Mouse (Mus musculus) frontal cortex, postnatal 14 days (tissue): Measurements from ENCODE around the gene Fanci.

Experiments
- DNase-seq, 2 experiments: peaks; one replicate each; pipeline ENCODE4 v3.0.0; 2022; ENCODE audit warnings: low spot score in 2 of 2

The Fanci gene

GRCm38 (mm10) chr7:79387991-79388390 is 3.7 kb upstream of the Fanci start:
- no peak for DNase-seq

- no peak for DNase-seq
Observed at GRCm38 (mm10) chr7:79388671-79389206, 3.0 kb upstream of the Fanci start.

- DNase-seq = no peak
Observed at GRCm38 (mm10) chr7:79390141-79390708, 1.5 kb upstream of the Fanci start.

GRCm38 (mm10) chr7:79391471-79391870 is 258 bp upstream of the Fanci start:
- DNase-seq = no peak

GRCm38 (mm10) chr7:79392860-79393513 is 1.3 kb downstream of the Fanci start:
- no peak for DNase-seq

GRCm38 (mm10) chr7:79393924-79394323 is 2.2 kb downstream of the Fanci start:
- no peak for DNase-seq

- no peak for DNase-seq
Observed at GRCm38 (mm10) chr7:79394666-79395065, 2.9 kb downstream of the Fanci start.

GRCm38 (mm10) chr7:79395186-79395585 is 3.5 kb downstream of the Fanci start:
- DNase-seq = no peak

GRCm38 (mm10) chr7:79397446-79397963 is 5.8 kb downstream of the Fanci start:
- no peak for DNase-seq

- DNase-seq = no peak
Observed at GRCm38 (mm10) chr7:79398426-79398825, 6.7 kb downstream of the Fanci start.

GRCm38 (mm10) chr7:79398971-79399370 is 7.2 kb downstream of the Fanci start:
- no peak for DNase-seq

- DNase-seq = no peak
Observed at GRCm38 (mm10) chr7:79400296-79400695, 8.6 kb downstream of the Fanci start.

- no peak for DNase-seq
Observed at GRCm38 (mm10) chr7:79414449-79415375, 23.0 kb downstream of the Fanci start.

GRCm38 (mm10) chr7:79419950-79420349 is 28.2 kb downstream of the Fanci start:
- no peak for DNase-seq

- DNase-seq = no peak
Observed at GRCm38 (mm10) chr7:79422876-79423275, 31.1 kb downstream of the Fanci start.

- no peak for DNase-seq
Observed at GRCm38 (mm10) chr7:79425804-79426203, 34.1 kb downstream of the Fanci start.

- no peak for DNase-seq
Observed at GRCm38 (mm10) chr7:79428243-79428642, 36.5 kb downstream of the Fanci start.

GRCm38 (mm10) chr7:79440035-79440434 is 48.3 kb downstream of the Fanci start:
- DNase-seq = no peak

- DNase-seq = no peak
Observed at GRCm38 (mm10) chr7:79447048-79447447, 55.3 kb downstream of the Fanci start.

- no peak for DNase-seq
Observed at GRCm38 (mm10) chr7:79447486-79447885, 55.8 kb downstream of the Fanci start.

GRCm38 (mm10) chr7:79461721-79462120 is 70.0 kb downstream of the Fanci start:
- no peak for DNase-seq
